Mouse (Mus musculus) brain, adult 10 weeks (tissue): ENCODE measurements around the gene Mrgprg. TPM values are rescaled to one million over a fixed set of nuclear protein-coding genes. Genes with fewer than 3 reads are reported as not detected.

Source experiments
- polyA plus RNA-seq: library from polyadenylated mRNA; stranded (reverse); fragments of 350-450 nt; fragmentation: Illumina TruSeq; extraction: RNeasy Lipid Tissue Mini Kit (QIAGEN cat#74804); gene quantifications from one replicate; pipeline ENCODE4 v1.2.3, GENCODE M21; 2015; ENCODE audit warnings: low read depth, low replicate concordance

Gene Mrgprg
- polyA plus RNA-seq = not detected

GRCm38 (mm10) chr7:143766893-143767292 is at the start of gene Mrgprg:
TSS of gene Mrgprg (minus strand) at chr7:143766993.

GRCm38 (mm10) chr7:143783996-143784829 is 17.4 kb upstream of the Mrgprg start, which contains the start of gene Mrgpre:
TSS of gene Mrgpre (minus strand) at chr7:143784500.

GRCm38 (mm10) chr7:143756125-143757026 is 10.4 kb downstream of the Mrgprg start, which contains the start of gene Osbpl5:
TSS of gene Osbpl5 (minus strand) at chr7:143756985.

Other genes with a start within 250 kb of the Mrgprg start
- gene Nap1l4, start 217.9 kb downstream of the Mrgprg start, polyA plus RNA-seq = 126 TPM
- 53.5 TPM for gene Cars, start 166.9 kb downstream of the Mrgprg start, polyA plus RNA-seq
- gene Tnfrsf26, start 138.3 kb downstream of the Mrgprg start, polyA plus RNA-seq = not detected
- 1.9 TPM for gene Tnfrsf22, start 117.3 kb downstream of the Mrgprg start, polyA plus RNA-seq
- 1.4 TPM for gene Tnfrsf23, start 81.1 kb downstream of the Mrgprg start, polyA plus RNA-seq
- gene Osbpl5, start 10.0 kb downstream of the Mrgprg start, polyA plus RNA-seq = 22.6 TPM
- 7.3 TPM for gene Mrgpre, start 17.5 kb upstream of the Mrgprg start, polyA plus RNA-seq
- gene Nadsyn1, start 55.9 kb upstream of the Mrgprg start, polyA plus RNA-seq = 5.7 TPM
- 28.8 TPM for gene Dhcr7, start 56.2 kb upstream of the Mrgprg start, polyA plus RNA-seq
- not detected for gene Gm498, start 99.8 kb upstream of the Mrgprg start, polyA plus RNA-seq
- 50.7 TPM for gene Shank2, start 234.9 kb upstream of the Mrgprg start, polyA plus RNA-seq